Mouse (Mus musculus) stomach, embryonic 14.5 days (tissue): ENCODE data around the gene Prlr. TPM values are rescaled to one million over a fixed set of nuclear protein-coding genes. Genes with fewer than 3 reads are reported as not detected.

Experiments used
- ATAC-seq: fragments of 200-750 bp; cut with Nextera tagmentation; 2 replicates; pipeline ENCODE4 v1.8.0; 2017; ENCODE audit warnings: low read depth, moderate TSS enrichment; ENCODE audit not compliant: insufficient number of reproducible peaks, insufficient read depth, low FRiP score
- H3K27ac ChIP-seq: fragments of 300-500 bp; sonication (generic); 2 replicates; pipeline ENCODE4 v1.5.1; 2014; ENCODE audit warnings: mild to moderate bottlenecking, low read length, moderate library complexity, mixed read lengths
- H3K27me3 ChIP-seq: fragments of 300-500 bp; sonication (generic); 2 replicates; pipeline ENCODE4 v1.6.1; 2014; ENCODE audit warnings: low read length, control low read depth, mixed read lengths; ENCODE audit not compliant: control insufficient read depth, insufficient read depth
- H3K36me3 ChIP-seq: fragments of 300-500 bp; sonication (generic); 2 replicates; pipeline ENCODE4 v1.6.1; 2014; ENCODE audit warnings: mild to moderate bottlenecking, control low read depth, low read length, moderate library complexity, mixed read lengths; ENCODE audit not compliant: control insufficient read depth, insufficient read depth
- H3K4me1 ChIP-seq: fragments of 300-500 bp; sonication (generic); 2 replicates; pipeline ENCODE4 v1.6.1; 2014; ENCODE audit warnings: low read length, control low read depth, mixed read lengths; ENCODE audit not compliant: control insufficient read depth, insufficient read depth
- H3K4me2 ChIP-seq: fragments of 300-500 bp; sonication (generic); replicated peaks from 2 replicates; pipeline ENCODE4 v1.6.1; 2014; ENCODE audit warnings: low read depth, low read length, control low read depth
- H3K4me3 ChIP-seq: fragments of 300-500 bp; sonication (generic); 2 replicates; pipeline ENCODE4 v1.5.1; 2014; ENCODE audit warnings: low read depth, low read length, control low read depth
- H3K9ac ChIP-seq: fragments of 300-500 bp; sonication (generic); replicated peaks from 2 replicates; pipeline ENCODE4 v1.6.1; 2014; ENCODE audit warnings: low read depth, mild to moderate bottlenecking, control low read depth, low read length, moderate library complexity, mixed read lengths
- H3K9me3 ChIP-seq: fragments of 300-500 bp; sonication (generic); 2 replicates; pipeline ENCODE4 v1.6.1; 2016; ENCODE audit warnings: low read depth, low read length, control low read depth; ENCODE audit not compliant: control insufficient read depth
- WGBS: fragments of 180-500 bp; shearing (Covaris S2); extraction: QIAGEN DNeasy Blood & Tissue Kit; methylation state at CpG from one replicate; pipeline ENCODE4 v1.1.7; 2014; 5-methylcytosine and 5-hydroxymethylcytosine counted together
- polyA plus RNA-seq: library from polyadenylated mRNA; unstranded; fragments of >200 nt; fragmentation: Nextera tagmentation; extraction: Ambion mirVana; gene quantifications from 2 replicates; pipeline ENCODE4 v1.2.1, GENCODE M21; 2014

Gene Prlr
- polyA plus RNA-seq, 1 experiment from 2014 or later: 3.0 TPM

- Histone ChIP-seq H3K9ac (no peak overlapping the region), H3K27me3 (no peaks in the 10 kb centered on the region), H3K4me2 (no peak overlapping the region), H3K4me3 (no peak overlapping the region), H3K27ac (no peak overlapping the region), H3K36me3 (no peaks in the 10 kb centered on the region), H3K4me1 (no peaks in the 10 kb centered on the region), H3K9me3 (no peaks in the 10 kb centered on the region)
- ATAC-seq: no peak
- WGBS: 63% methylated on average over 5 of the region's 5 CpGs
Measured at GRCm38 (mm10) chr15:10311826-10312225, 134.8 kb downstream of the Prlr start.

GRCm38 (mm10) chr15:10313522-10314455, 136.8 kb downstream of the Prlr start:
- H3K27ac ChIP-seq: no peak overlapping the region
- no peak overlapping the region for H3K4me2 ChIP-seq
- no peaks in the 10 kb centered on the region for H3K9me3 ChIP-seq
- WGBS: 45% methylated on average over 7 of the region's 7 CpGs
- H3K9ac ChIP-seq: no peak overlapping the region
- no peak for ATAC-seq
- H3K4me1 ChIP-seq: no peaks in the 10 kb centered on the region
- no peaks in the 10 kb centered on the region for H3K27me3 ChIP-seq
- no peak overlapping the region for H3K4me3 ChIP-seq
- no peaks in the 10 kb centered on the region for H3K36me3 ChIP-seq

GRCm38 (mm10) chr15:10325080-10325479, 148.0 kb downstream of the Prlr start, which contains the start of gene Gm21973:
TSS of gene Gm21973 (plus strand) at chr15:10325380.
- no peak within 1 kb of the TSS for H3K4me2 ChIP-seq

GRCm38 (mm10) chr15:10330626-10331025, 153.6 kb downstream of the Prlr start:
- Histone ChIP-seq H3K36me3 (no peaks in the 10 kb centered on the region), H3K9me3 (no peaks in the 10 kb centered on the region), H3K4me1 (no peaks in the 10 kb centered on the region), H3K27me3 (no peaks in the 10 kb centered on the region), H3K4me2 (no peak overlapping the region), H3K9ac (no peak overlapping the region), H3K27ac (no peak overlapping the region), H3K4me3 (no peak overlapping the region)
- WGBS: 81% methylated on average over 3 of the region's 3 CpGs
- no peak for ATAC-seq

More at GRCm38 (mm10) chr15:10325080-10325479, 148.0 kb downstream of the Prlr start, which contains the start of gene Gm21973:
- H3K4me3 ChIP-seq: no peak within 1 kb of the TSS
- no peak for ATAC-seq
- no peak within 1 kb of the TSS for H3K27ac ChIP-seq
- no peaks in the 10 kb centered on the region for H3K4me1 ChIP-seq
- 86% methylated on average over 2 of the region's 2 CpGs for WGBS
- H3K9me3 ChIP-seq: no peaks in the 10 kb centered on the region
- H3K36me3 ChIP-seq: no peaks in the 10 kb centered on the region
- no peaks in the 10 kb centered on the region for H3K27me3 ChIP-seq
- no peak within 1 kb of the TSS for H3K9ac ChIP-seq

- Histone ChIP-seq H3K36me3 (no peaks in the 10 kb centered on the region), H3K9ac (no peak overlapping the region), H3K4me1 (no peaks in the 10 kb centered on the region), H3K4me3 (no peak overlapping the region), H3K27me3 (no peaks in the 10 kb centered on the region), H3K27ac (no peak overlapping the region), H3K4me2 (no peak overlapping the region), H3K9me3 (no peaks in the 10 kb centered on the region)
- no peak for ATAC-seq
- 92% methylated on average over 1 of the region's 1 CpGs for WGBS
Measured at GRCm38 (mm10) chr15:10332566-10332965, 155.5 kb downstream of the Prlr start.

- no peak overlapping the region for H3K27ac ChIP-seq
- 77% methylated on average over 3 of the region's 3 CpGs for WGBS
Measured at GRCm38 (mm10) chr15:10338606-10339005, 161.6 kb downstream of the Prlr start.

GRCm38 (mm10) chr15:10347044-10347443, 170.0 kb downstream of the Prlr start:
- Histone ChIP-seq H3K4me1 (no peaks in the 10 kb centered on the region), H3K4me3 (no peak overlapping the region), H3K36me3 (no peaks in the 10 kb centered on the region), H3K27me3 (no peaks in the 10 kb centered on the region), H3K27ac (no peak overlapping the region), H3K9ac (no peak overlapping the region), H3K4me2 (no peak overlapping the region), H3K9me3 (no peaks in the 10 kb centered on the region)
- WGBS: 87% methylated on average over 6 of the region's 6 CpGs
- ATAC-seq: no peak

More at GRCm38 (mm10) chr15:10338606-10339005, 161.6 kb downstream of the Prlr start:
- H3K4me3 ChIP-seq: no peak overlapping the region
- H3K36me3 ChIP-seq: no peaks in the 10 kb centered on the region
- no peak overlapping the region for H3K9ac ChIP-seq
- no peaks in the 10 kb centered on the region for H3K4me1 ChIP-seq
- no peaks in the 10 kb centered on the region for H3K27me3 ChIP-seq
- no peak for ATAC-seq
- no peaks in the 10 kb centered on the region for H3K9me3 ChIP-seq
- no peak overlapping the region for H3K4me2 ChIP-seq

GRCm38 (mm10) chr15:10358039-10358948, 181.3 kb downstream of the Prlr start, which contains the start of gene Agxt2:
TSS of gene Agxt2 (plus strand) at chr15:10358532.
- peak; percentile 67; the same call in 1 of the 2 replicates for ATAC-seq

More at GRCm38 (mm10) chr15:10358039-10358948, 181.3 kb downstream of the Prlr start, which contains the start of gene Agxt2:
- Histone ChIP-seq H3K9me3 (no peaks in the 10 kb centered on the region), H3K9ac (no peak within 1 kb of the TSS), H3K27ac (no peak within 1 kb of the TSS), H3K4me1 (no peaks in the 10 kb centered on the region), H3K4me2 (no peak within 1 kb of the TSS), H3K4me3 (no peak within 1 kb of the TSS), H3K36me3 (no peaks in the 10 kb centered on the region), H3K27me3 (no peaks in the 10 kb centered on the region)
- 77% methylated on average over 9 of the region's 9 CpGs for WGBS
